Mouse (Mus musculus) mouse embryonic stem cell (cell line): ENCODE measurements around the gene Acp1.

Experiments
- in situ Hi-C, 2 experiments: fragments of 300-500 bp; cut with MboI; formaldehyde crosslinking; loops; 1 replicate in 1 of 2; 3 replicates in 1 of 2; pipeline ENCODE4 v1.14.3; 2019 to 2020; ENCODE audit warnings: low sequenced_read_pairs in 2 of 2, low pct_unique_long_range_greater_than_20kb in 1 of 2, mixed read lengths in 1 of 2; ENCODE audit not compliant: unreplicated experiment in 1 of 2

The Acp1 gene

GRCm38 (mm10) chr12:30883592-30883985 lies 27.8 kb downstream of the Acp1 start:
- in situ Hi-C loops: loop anchor here (5.0 to 10.0 kb wide), 2 partner anchors 286 to 289 kb away; no protein-coding TSS in a partner anchor

- in situ Hi-C loops: no loop called here
Observed at GRCm38 (mm10) chr12:30879447-30879846, 31.9 kb downstream of the Acp1 start.

- in situ Hi-C loops: no loop called here
Observed at GRCm38 (mm10) chr12:30865781-30866180, 45.6 kb downstream of the Acp1 start.

- in situ Hi-C loops: no loop called here
Observed at GRCm38 (mm10) chr12:30864347-30864746, 47.0 kb downstream of the Acp1 start.

- in situ Hi-C loops: no loop called here
Observed at GRCm38 (mm10) chr12:30856172-30856571, 55.2 kb downstream of the Acp1 start.

GRCm38 (mm10) chr12:30855442-30856159 lies 55.8 kb downstream of the Acp1 start:
- in situ Hi-C loops: no loop called here

- in situ Hi-C loops: no loop called here
Observed at GRCm38 (mm10) chr12:30851871-30852270, 59.5 kb downstream of the Acp1 start.

- in situ Hi-C loops: no loop called here
Observed at GRCm38 (mm10) chr12:30850902-30851301, 60.5 kb downstream of the Acp1 start.

GRCm38 (mm10) chr12:30848521-30848920 lies 62.9 kb downstream of the Acp1 start:
- in situ Hi-C loops: no loop called here
